Mouse (Mus musculus): ENCODE measurements around the gene Dlgap3. TPM values are rescaled to one million over a fixed set of nuclear protein-coding genes. Genes with fewer than 3 reads are reported as not detected.

The Dlgap3 gene
- polyA plus RNA-seq (2012; rRNA removed) = 27.0 and 42.7 TPM in 2 replicates

GRCm38 (mm10) chr4:127168914-127169345, at the start of gene Dlgap3:
Gene Dlgap3 (plus strand): TSS chr4:127169204.
- TF ChIP-seq POLR2A (IDR thresholded peaks at IDR 0.05; ENCODE audit: borderline replicate concordance, extremely low read depth, insufficient read depth, insufficient read length, poor library complexity, severe bottlenecking) = no peak
- TF ChIP-seq CTCF (IDR thresholded peaks at IDR 0.05; ENCODE audit: borderline replicate concordance, extremely low read depth, insufficient read depth, insufficient read length) = no peak
- DNase-seq (ENCODE audit: low read depth) = peak; percentile 64

GRCm38 (mm10) chr4:127123391-127123790, 45.6 kb upstream of the Dlgap3 start, which contains the start of gene Tmem35b:
Gene Tmem35b (plus strand): TSS chr4:127123691.
- DNase-seq (ENCODE audit: low read depth) = no peak
- TF ChIP-seq CTCF (IDR thresholded peaks at IDR 0.05; ENCODE audit: borderline replicate concordance, extremely low read depth, insufficient read depth, insufficient read length) (no peak), POLR2A (IDR thresholded peaks at IDR 0.05; ENCODE audit: borderline replicate concordance, extremely low read depth, insufficient read depth, insufficient read length, poor library complexity, severe bottlenecking) (no peak)

- TF ChIP-seq CTCF (IDR thresholded peaks at IDR 0.05; ENCODE audit: borderline replicate concordance, extremely low read depth, insufficient read depth, insufficient read length) = no peak
- TF ChIP-seq POLR2A (IDR thresholded peaks at IDR 0.05; ENCODE audit: borderline replicate concordance, extremely low read depth, insufficient read depth, insufficient read length, poor library complexity, severe bottlenecking) = no peak
- DNase-seq (ENCODE audit: low read depth) = no peak
Observed at GRCm38 (mm10) chr4:127124331-127124730, 44.7 kb upstream of the Dlgap3 start.

GRCm38 (mm10) chr4:127125834-127126463, 43.1 kb upstream of the Dlgap3 start:
- no peak for TF ChIP-seq CTCF (IDR thresholded peaks at IDR 0.05; ENCODE audit: borderline replicate concordance, extremely low read depth, insufficient read depth, insufficient read length)
- TF ChIP-seq POLR2A (IDR thresholded peaks at IDR 0.05; ENCODE audit: borderline replicate concordance, extremely low read depth, insufficient read depth, insufficient read length, poor library complexity, severe bottlenecking) = peak; percentile 70; the same call in 1 of the 2 replicates
- DNase-seq (ENCODE audit: low read depth) = peak; percentile 93

GRCm38 (mm10) chr4:127134687-127135086, 34.3 kb upstream of the Dlgap3 start:
- no peak for DNase-seq (ENCODE audit: low read depth)
- no peak for TF ChIP-seq CTCF (IDR thresholded peaks at IDR 0.05; ENCODE audit: borderline replicate concordance, extremely low read depth, insufficient read depth, insufficient read length)
- no peak for TF ChIP-seq POLR2A (IDR thresholded peaks at IDR 0.05; ENCODE audit: borderline replicate concordance, extremely low read depth, insufficient read depth, insufficient read length, poor library complexity, severe bottlenecking)

- TF ChIP-seq POLR2A (IDR thresholded peaks at IDR 0.05; ENCODE audit: borderline replicate concordance, extremely low read depth, insufficient read depth, insufficient read length, poor library complexity, severe bottlenecking) (no peak), CTCF (IDR thresholded peaks at IDR 0.05; ENCODE audit: borderline replicate concordance, extremely low read depth, insufficient read depth, insufficient read length) (no peak)
- DNase-seq (ENCODE audit: low read depth) = no peak
Observed at GRCm38 (mm10) chr4:127137591-127137990, 31.4 kb upstream of the Dlgap3 start.

GRCm38 (mm10) chr4:127138486-127138885, 30.5 kb upstream of the Dlgap3 start:
- DNase-seq (ENCODE audit: low read depth) = peak; percentile 50
- TF ChIP-seq CTCF (IDR thresholded peaks at IDR 0.05; ENCODE audit: borderline replicate concordance, extremely low read depth, insufficient read depth, insufficient read length) = no peak
- TF ChIP-seq POLR2A (IDR thresholded peaks at IDR 0.05; ENCODE audit: borderline replicate concordance, extremely low read depth, insufficient read depth, insufficient read length, poor library complexity, severe bottlenecking) = no peak

GRCm38 (mm10) chr4:127150031-127150430, 19.0 kb upstream of the Dlgap3 start:
- TF ChIP-seq POLR2A (IDR thresholded peaks at IDR 0.05; ENCODE audit: borderline replicate concordance, extremely low read depth, insufficient read depth, insufficient read length, poor library complexity, severe bottlenecking) = no peak
- no peak for TF ChIP-seq CTCF (IDR thresholded peaks at IDR 0.05; ENCODE audit: borderline replicate concordance, extremely low read depth, insufficient read depth, insufficient read length)
- no peak for DNase-seq (ENCODE audit: low read depth)

- TF ChIP-seq POLR2A (IDR thresholded peaks at IDR 0.05; ENCODE audit: borderline replicate concordance, extremely low read depth, insufficient read depth, insufficient read length, poor library complexity, severe bottlenecking) (no peak), CTCF (IDR thresholded peaks at IDR 0.05; ENCODE audit: borderline replicate concordance, extremely low read depth, insufficient read depth, insufficient read length) (no peak)
- DNase-seq (ENCODE audit: low read depth) = no peak
Observed at GRCm38 (mm10) chr4:127153345-127153744, 15.7 kb upstream of the Dlgap3 start.

- TF ChIP-seq CTCF (IDR thresholded peaks at IDR 0.05; ENCODE audit: borderline replicate concordance, extremely low read depth, insufficient read depth, insufficient read length) (peak; percentile 24; the same call in 1 of the 2 replicates), POLR2A (IDR thresholded peaks at IDR 0.05; ENCODE audit: borderline replicate concordance, extremely low read depth, insufficient read depth, insufficient read length, poor library complexity, severe bottlenecking) (no peak)
- peak; percentile 18 for DNase-seq (ENCODE audit: low read depth)
Observed at GRCm38 (mm10) chr4:127155757-127156156, 13.2 kb upstream of the Dlgap3 start.

- TF ChIP-seq POLR2A (IDR thresholded peaks at IDR 0.05; ENCODE audit: borderline replicate concordance, extremely low read depth, insufficient read depth, insufficient read length, poor library complexity, severe bottlenecking) = no peak
- TF ChIP-seq CTCF (IDR thresholded peaks at IDR 0.05; ENCODE audit: borderline replicate concordance, extremely low read depth, insufficient read depth, insufficient read length) = no peak
- no peak for DNase-seq (ENCODE audit: low read depth)
Observed at GRCm38 (mm10) chr4:127157746-127158145, 11.3 kb upstream of the Dlgap3 start.

GRCm38 (mm10) chr4:127163926-127164325, 5.1 kb upstream of the Dlgap3 start:
- TF ChIP-seq POLR2A (IDR thresholded peaks at IDR 0.05; ENCODE audit: borderline replicate concordance, extremely low read depth, insufficient read depth, insufficient read length, poor library complexity, severe bottlenecking) = no peak
- DNase-seq (ENCODE audit: low read depth) = no peak

Measured in brain, embryonic 14.5 days (tissue).